Mouse (Mus musculus) lung, postnatal 0 days (tissue): ENCODE data around the gene Ptbp1. TPM values are rescaled to one million over a fixed set of nuclear protein-coding genes. Genes with fewer than 3 reads are reported as not detected.
"Not testable (repeated sequence)": the region's sequence is repeated elsewhere in the genome, so short reads cannot be mapped to it uniquely, and the experiment has no call there.

Experiments used
- ATAC-seq: fragments of 200-750 bp; cut with Nextera tagmentation; 2 replicates; pipeline ENCODE4 v1.8.0; 2017; ENCODE audit warnings: moderate library complexity
- DNase-seq: peaks from one replicate; pipeline ENCODE4 v3.0.0-alpha.2; 2016; ENCODE audit warnings: low spot score
- H3K27ac ChIP-seq: fragments of 300-500 bp; sonication (generic); 2 replicates; pipeline ENCODE4 v1.5.1; 2014; ENCODE audit warnings: antibody characterized with exemption, mild to moderate bottlenecking, low read length, mixed read lengths
- H3K27me3 ChIP-seq: fragments of 300-500 bp; sonication (generic); replicated peaks from 2 replicates; pipeline ENCODE4 v1.6.1; 2014; ENCODE audit warnings: low read length, mixed read lengths; ENCODE audit not compliant: insufficient read depth
- H3K36me3 ChIP-seq: fragments of 300-500 bp; sonication (generic); 2 replicates; pipeline ENCODE4 v1.6.1; 2014; ENCODE audit warnings: low read length, mixed read lengths; ENCODE audit not compliant: insufficient read depth
- H3K4me1 ChIP-seq: fragments of 300-500 bp; sonication (generic); 2 replicates; pipeline ENCODE4 v1.6.1; 2014; ENCODE audit warnings: antibody characterized with exemption, low read depth, low read length, mixed read lengths; ENCODE audit not compliant: insufficient read depth
- H3K4me2 ChIP-seq: fragments of 300-500 bp; sonication (generic); replicated peaks from 2 replicates; pipeline ENCODE4 v1.6.1; 2014; ENCODE audit warnings: low read depth, mild to moderate bottlenecking, low read length, moderate library complexity, mixed read lengths
- H3K4me3 ChIP-seq: fragments of 300-500 bp; sonication (generic); 2 replicates; pipeline ENCODE4 v1.5.1; 2014; ENCODE audit warnings: low read depth, low read length
- H3K9ac ChIP-seq: fragments of 300-500 bp; sonication (generic); replicated peaks from 2 replicates; pipeline ENCODE4 v1.6.1; 2014; ENCODE audit warnings: low read depth, mild to moderate bottlenecking
- H3K9me3 ChIP-seq: fragments of 300-500 bp; sonication (generic); 2 replicates; pipeline ENCODE4 v1.6.1; 2016; ENCODE audit warnings: low read length, mixed read lengths
- CTCF ChIP-seq: IDR thresholded peaks from 2 replicates; pipeline ENCODE4 v1.5.1; 2016; ENCODE audit warnings: antibody characterized with exemption, mild to moderate bottlenecking
- EP300 ChIP-seq: IDR thresholded peaks from 2 replicates; pipeline ENCODE4 v1.6.1; 2016; ENCODE audit warnings: antibody characterized with exemption, mild to moderate bottlenecking, control low read depth
- WGBS: fragments of 180-500 bp; shearing (Covaris S2); extraction: QIAGEN DNeasy Blood & Tissue Kit; methylation state at CpG from one replicate; pipeline ENCODE4 v1.1.7; 2014; 5-methylcytosine and 5-hydroxymethylcytosine counted together
- polyA plus RNA-seq: library from polyadenylated mRNA; unstranded; fragments of >200 nt; fragmentation: Nextera tagmentation; extraction: Ambion mirVana; gene quantifications from 2 replicates; pipeline ENCODE4 v1.2.1, GENCODE M21; 2015

Ptbp1 gene
- polyA plus RNA-seq, 1 experiment from 2014 or later = 109 TPM

DNA sequence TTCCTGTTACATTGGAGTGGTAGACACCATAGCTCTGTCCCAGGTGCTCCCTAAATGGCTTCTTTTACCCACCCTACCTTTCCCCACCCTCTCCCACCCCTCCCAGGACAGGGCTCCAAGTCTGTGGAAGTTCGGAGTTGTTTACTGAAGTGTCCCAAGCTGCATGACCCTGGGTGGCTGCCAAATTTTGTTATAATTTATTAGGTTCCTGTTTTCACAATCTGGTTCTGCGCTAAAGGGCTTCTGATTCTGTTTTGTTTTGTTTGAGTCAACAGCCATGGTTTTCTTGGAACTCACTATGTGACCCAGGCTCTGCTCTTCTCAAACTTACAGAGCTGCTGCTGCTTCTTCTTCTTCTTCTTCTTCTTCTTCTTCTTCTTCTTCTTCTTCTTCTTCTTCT, 35.2 kb downstream of the Ptbp1 start:
- TF ChIP-seq CTCF = no peak
- Histone ChIP-seq H3K9me3 (no peaks in the 10 kb centered on the region), H3K4me2 (no peak overlapping the region), H3K36me3 (no peaks in the 10 kb centered on the region), H3K9ac (no peak overlapping the region), H3K4me1 (peaks cover 2% of the 10 kb centered on the region; the same call in 1 of the 2 replicates), H3K27me3 (no peaks in the 10 kb centered on the region), H3K27ac (no peak overlapping the region), H3K4me3 (no peak overlapping the region)
- DNase-seq = peak; percentile 65
- no peak for ATAC-seq
- 30% methylated on average over 2 of the region's 2 CpGs for WGBS

DNA sequence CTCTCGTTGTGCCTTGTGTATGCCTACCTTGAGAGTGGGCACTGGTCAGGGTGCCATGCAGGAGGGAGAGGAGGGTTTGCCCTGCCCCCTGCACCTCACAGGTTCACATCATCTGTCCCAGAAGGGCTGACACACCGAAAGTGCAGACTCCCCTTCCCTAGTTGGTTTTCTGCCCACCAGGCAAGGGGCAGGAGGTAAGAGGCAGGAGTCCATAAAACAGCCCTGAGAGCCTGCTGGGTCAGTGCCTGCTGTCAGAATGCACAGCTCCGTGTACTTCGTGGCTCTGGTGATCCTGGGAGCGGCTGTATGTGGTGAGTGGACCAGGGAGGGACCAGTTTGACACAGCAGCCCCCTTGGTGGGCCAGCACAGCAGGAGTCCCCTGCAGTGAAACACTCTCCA, 36.4 kb downstream of the Ptbp1 start, which contains the start of gene Cfd:
Cfd (plus strand) TSS at position 184 of the 400 bp plus-strand sequence.
- ATAC-seq = no peak

DNA sequence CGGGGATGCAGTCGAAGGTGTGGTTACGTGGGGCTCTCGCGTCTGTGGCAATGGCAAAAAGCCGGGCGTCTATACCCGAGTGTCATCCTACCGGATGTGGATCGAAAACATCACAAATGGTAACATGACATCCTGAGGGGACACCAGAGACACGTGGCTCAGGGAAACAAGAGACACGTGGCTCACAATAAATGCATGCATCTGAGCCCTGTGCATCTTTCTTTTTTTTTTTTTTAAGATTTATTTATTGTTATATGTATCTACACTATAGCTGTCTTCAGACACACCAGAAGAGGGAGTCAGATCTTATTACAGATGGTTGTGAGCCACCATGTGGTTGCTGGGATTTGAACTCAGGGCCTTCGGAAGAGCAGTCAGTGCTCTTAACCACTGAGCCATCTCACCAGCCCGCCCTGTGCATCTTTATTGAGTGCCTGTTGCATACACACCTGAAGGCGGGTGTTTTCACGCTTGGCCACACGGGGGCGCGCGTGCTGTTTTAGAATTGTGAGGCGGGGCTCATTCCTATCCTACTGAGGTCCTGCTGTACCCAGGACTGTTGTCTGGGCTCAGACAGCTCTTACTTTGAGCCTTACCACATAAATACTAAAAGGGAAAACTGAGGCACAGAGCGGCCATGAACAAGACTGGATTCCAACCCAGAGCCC, 38.4 kb downstream of the Ptbp1 start:
- H3K27me3 ChIP-seq, H3K27ac ChIP-seq, H3K9ac ChIP-seq, H3K4me2 ChIP-seq, H3K4me1 ChIP-seq, H3K36me3 ChIP-seq, H3K4me3 ChIP-seq, H3K9me3 ChIP-seq: not testable (repeated sequence)
- DNase-seq = peak; percentile 83
- ATAC-seq = peak; percentile 56
- peak; percentile 87 for TF ChIP-seq CTCF
- 37% methylated on average over 22 of the region's 22 CpGs for WGBS

More for the DNA sequence above, 36.4 kb downstream of the Ptbp1 start, which contains the start of gene Cfd:
- H3K36me3 ChIP-seq = no peaks in the 10 kb centered on the region
- no peak within 1 kb of the TSS for H3K27ac ChIP-seq
- DNase-seq = no peak
- no peaks in the 10 kb centered on the region for H3K27me3 ChIP-seq
- TF ChIP-seq EP300 (no peak), CTCF (no peak)
- H3K4me3 ChIP-seq = no peak within 1 kb of the TSS
- no peaks in the 10 kb centered on the region; the same call in 1 of the 2 replicates for H3K4me1 ChIP-seq
- WGBS = 46% methylated on average over 5 of the region's 5 CpGs
- no peaks in the 10 kb centered on the region for H3K9me3 ChIP-seq
- no peak within 1 kb of the TSS for H3K9ac ChIP-seq
- H3K4me2 ChIP-seq = no peak within 1 kb of the TSS

DNA sequence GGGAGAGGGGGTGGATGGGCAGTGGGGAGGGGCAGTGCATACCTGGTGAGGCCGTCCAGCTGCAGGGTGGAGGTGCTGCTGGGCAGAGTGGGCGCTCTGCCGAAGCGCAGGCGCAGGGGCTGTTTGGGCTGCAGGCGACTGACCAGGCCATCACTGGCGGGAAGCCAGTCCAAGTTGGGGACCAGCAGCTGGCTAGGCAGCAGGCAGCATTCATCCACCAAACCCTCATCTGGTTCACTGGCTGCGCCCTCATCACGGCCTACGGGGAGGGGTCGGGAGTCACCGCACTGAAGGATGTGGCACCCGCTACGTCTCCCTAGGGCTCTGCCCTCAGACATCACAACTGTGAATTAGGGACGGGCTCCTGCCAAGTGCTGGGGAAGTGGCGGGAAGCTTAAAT, 42.1 kb downstream of the Ptbp1 start:
- H3K4me3 ChIP-seq = no peak overlapping the region
- WGBS = 68% methylated on average over 16 of the region's 16 CpGs
- no peak for TF ChIP-seq CTCF
- no peak for TF ChIP-seq EP300
- H3K27me3 ChIP-seq = no peaks in the 10 kb centered on the region
- ATAC-seq = no peak; the same call in 1 of the 2 replicates
- H3K27ac ChIP-seq = no peak overlapping the region; the same call in 1 of the 2 replicates
- H3K9ac ChIP-seq = no peak overlapping the region
- no peak for DNase-seq
- no peaks in the 10 kb centered on the region for H3K9me3 ChIP-seq
- H3K4me2 ChIP-seq = no peak overlapping the region
- H3K4me1 ChIP-seq = no peaks in the 10 kb centered on the region; the same call in 1 of the 2 replicates
- 0 out of 2 replicates have a peak, but pooled peaks cover 18% of the 10 kb centered on the region for H3K36me3 ChIP-seq

DNA sequence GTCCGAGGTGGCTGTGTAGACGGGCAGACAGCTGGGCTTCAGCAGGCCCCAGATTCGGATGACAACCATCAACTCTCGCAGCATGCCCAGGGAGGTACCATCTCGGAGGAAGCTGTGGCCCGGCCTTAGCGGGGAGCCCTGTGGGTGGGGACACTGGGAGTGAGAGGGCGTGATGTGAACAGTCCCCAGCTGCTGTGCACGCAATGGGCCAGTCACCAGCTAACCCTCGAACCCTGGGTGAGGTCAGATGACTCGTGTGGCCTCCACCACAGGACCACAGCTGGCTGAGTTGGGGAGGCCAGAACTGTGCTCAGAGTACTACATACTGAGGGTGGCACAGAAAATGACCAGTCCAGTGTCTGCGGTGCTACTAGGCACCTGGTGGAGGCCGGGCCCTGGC, 42.6 kb downstream of the Ptbp1 start:
- Histone ChIP-seq H3K27me3 (no peaks in the 10 kb centered on the region), H3K9ac (no peak overlapping the region), H3K9me3 (no peaks in the 10 kb centered on the region), H3K4me3 (no peak overlapping the region), H3K4me2 (no peak overlapping the region), H3K27ac (peak overlapping the region; percentile 20), H3K4me1 (no peaks in the 10 kb centered on the region; the same call in 1 of the 2 replicates), H3K36me3 (0 out of 2 replicates have a peak, but pooled peaks cover 18% of the 10 kb centered on the region)
- 73% methylated on average over 13 of the region's 13 CpGs for WGBS
- peak; percentile 54 for DNase-seq
- ATAC-seq = peak; percentile 76
- TF ChIP-seq CTCF = no peak
- no peak for TF ChIP-seq EP300

DNA sequence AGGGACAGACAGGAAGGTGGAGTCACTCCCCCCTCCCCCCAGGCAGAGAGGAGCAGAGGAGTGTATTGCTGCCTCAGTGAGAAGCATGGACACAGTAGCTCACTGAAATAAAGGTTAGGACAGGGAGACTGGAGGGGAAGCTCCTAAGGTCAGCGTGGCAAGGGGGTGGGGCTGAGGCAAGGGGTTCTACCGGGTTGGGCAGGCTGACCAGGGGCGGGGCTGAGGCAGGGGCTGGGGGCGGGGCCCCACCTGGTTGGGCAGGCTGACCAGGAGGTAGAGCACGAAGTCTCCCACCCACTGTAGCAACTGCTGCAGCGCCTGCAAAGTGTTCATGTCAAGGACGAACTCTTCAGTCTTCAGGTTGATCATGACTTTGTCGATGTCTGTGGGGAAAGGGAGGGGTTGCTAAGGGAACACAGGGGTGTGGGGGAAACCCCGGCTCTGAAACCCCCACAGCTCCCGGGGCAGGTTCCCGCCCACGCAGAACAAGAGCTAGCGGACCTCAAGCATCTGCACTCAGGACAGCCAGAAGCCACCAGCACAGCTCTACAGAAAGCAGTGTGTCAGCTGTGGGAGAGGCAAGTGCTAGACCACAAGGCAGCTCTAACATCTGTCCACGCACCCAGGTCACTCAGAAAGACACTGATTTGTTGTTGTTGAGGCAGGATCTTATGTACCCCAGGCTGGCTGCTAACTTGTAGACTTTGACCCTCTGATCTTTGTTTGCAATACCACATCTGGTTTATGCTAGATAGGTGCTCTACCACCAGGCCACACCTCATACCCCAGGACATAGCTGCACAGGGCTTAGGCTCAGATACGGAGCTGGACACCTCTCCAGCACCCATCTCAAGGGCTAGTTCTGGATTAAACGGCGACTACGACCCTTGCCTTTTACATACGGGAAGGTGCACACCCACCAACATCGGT, 43.4 kb downstream of the Ptbp1 start:
- H3K4me2 ChIP-seq = no peak overlapping the region
- WGBS = 58% methylated on average over 19 of the region's 20 CpGs
- H3K27me3 ChIP-seq = no peaks in the 10 kb centered on the region
- peak overlapping the region; percentile 20; the same call in 1 of the 2 replicates for H3K27ac ChIP-seq
- no peaks in the 10 kb centered on the region for H3K9me3 ChIP-seq
- H3K9ac ChIP-seq = no peak overlapping the region
- H3K4me1 ChIP-seq = no peaks in the 10 kb centered on the region; the same call in 1 of the 2 replicates
- no peak for TF ChIP-seq EP300
- no peak for TF ChIP-seq CTCF
- peaks cover 23% of the 10 kb centered on the region; the same call in 1 of the 2 replicates for H3K36me3 ChIP-seq
- ATAC-seq (peak; percentile 13; the same call in 1 of the 2 replicates), DNase-seq (no peak)
- no peak overlapping the region for H3K4me3 ChIP-seq
